Mouse (Mus musculus): Measurements from ENCODE around the gene Piwil1.

- TF ChIP-seq CTCF (IDR thresholded peaks at IDR 0.05; ENCODE audit: low read depth), result no peak
- no peak for TF ChIP-seq EP300 (IDR thresholded peaks at IDR 0.05; ENCODE audit: low read depth)
These were observed 12.8 kb downstream of the Piwil1 start for GRCm38 (mm10) chr5:128715171-128715570.

Measured in liver, postnatal 0 days (tissue).